Mouse (Mus musculus): ENCODE measurements around the gene Plekhm2.

- no peak for TF ChIP-seq GATA1 (IDR thresholded peaks at IDR 0.05; ENCODE audit: borderline replicate concordance, low read length)
- TF ChIP-seq FLI1 (IDR thresholded peaks at IDR 0.05; ENCODE audit: low read length): no peak
These were observed 38.7 kb downstream of the Plekhm2 start for GRCm38 (mm10) chr4:141625774-141626550.

Measured in megakaryocyte, embryonic 14.5 days (primary cell).